Mouse (Mus musculus) liver, embryonic 11.5 days (tissue): ENCODE results near the gene Dcst1. TPM values are rescaled to one million over a fixed set of nuclear protein-coding genes. Genes with fewer than 3 reads are reported as not detected.

Source experiments
- ATAC-seq: fragments of 200-750 bp; cut with Nextera tagmentation; replicated peaks from 2 replicates; pipeline ENCODE4 v1.8.0; 2017; ENCODE audit warnings: moderate number of reproducible peaks, mild to moderate bottlenecking, moderate TSS enrichment, moderate library complexity; ENCODE audit not compliant: low FRiP score
- DNase-seq: peaks from one replicate; pipeline ENCODE4 v3.0.0-alpha.2; 2017; ENCODE audit warnings: low spot score
- H3K27ac ChIP-seq: fragments of 300-500 bp; sonication (generic); 2 replicates; pipeline ENCODE4 v1.5.1; 2014; ENCODE audit warnings: mild to moderate bottlenecking, low read depth, low read length, control low read depth
- H3K27me3 ChIP-seq: fragments of 300-500 bp; sonication (generic); replicated peaks from 2 replicates; pipeline ENCODE4 v1.6.1; 2014; ENCODE audit warnings: low read length, mixed read lengths; ENCODE audit not compliant: control insufficient read depth, insufficient read depth
- H3K36me3 ChIP-seq: fragments of 300-500 bp; sonication (generic); 2 replicates; pipeline ENCODE4 v1.6.1; 2014; ENCODE audit warnings: mild to moderate bottlenecking, low read length, moderate library complexity, mixed read lengths; ENCODE audit not compliant: control insufficient read depth, insufficient read depth
- H3K4me1 ChIP-seq: fragments of 300-500 bp; sonication (generic); replicated peaks from 2 replicates; pipeline ENCODE4 v1.6.1; 2014; ENCODE audit warnings: low read length, mixed read lengths; ENCODE audit not compliant: control insufficient read depth, insufficient read depth
- H3K4me2 ChIP-seq: fragments of 300-500 bp; sonication (generic); 2 replicates; pipeline ENCODE4 v1.6.1; 2014; ENCODE audit warnings: mild to moderate bottlenecking, control low read depth, moderate library complexity
- H3K4me3 ChIP-seq: fragments of 300-500 bp; sonication (generic); 2 replicates; pipeline ENCODE4 v1.5.1; 2014; ENCODE audit warnings: low read depth, low read length, control low read depth
- H3K9ac ChIP-seq: fragments of 300-500 bp; sonication (generic); 2 replicates; pipeline ENCODE4 v1.6.1; 2014; ENCODE audit warnings: low read depth, low read length, control low read depth
- H3K9me3 ChIP-seq: fragments of 300-500 bp; sonication (generic); 2 replicates; pipeline ENCODE4 v1.6.1; 2016; ENCODE audit warnings: low read length, inconsistent platforms, mixed read lengths; ENCODE audit not compliant: control insufficient read depth
- WGBS: fragments of 180-500 bp; shearing (Covaris S2); extraction: QIAGEN DNeasy Blood & Tissue Kit; methylation state at CpG from one replicate; pipeline ENCODE4 v1.1.7; 2014; 5-methylcytosine and 5-hydroxymethylcytosine counted together
- polyA plus RNA-seq: library from polyadenylated mRNA; unstranded; fragments of >200 nt; fragmentation: Nextera tagmentation; extraction: Ambion mirVana; gene quantifications from 2 replicates; pipeline ENCODE4 v1.2.1, GENCODE M21; 2014

The Dcst1 gene
- polyA plus RNA-seq, 1 experiment from 2014 or later, result not detected

- Histone ChIP-seq H3K27me3 (peaks cover 74% of the 10 kb centered on the region), H3K4me1 (peaks cover 32% of the 10 kb centered on the region), H3K27ac (no peak within 1 kb of the TSS), H3K36me3 (no peaks in the 10 kb centered on the region), H3K9me3 (no peaks in the 10 kb centered on the region), H3K4me3 (peak within 1 kb of the TSS; percentile 63), H3K9ac (peak within 1 kb of the TSS; percentile 37; the same call in 1 of the 2 replicates), H3K4me2 (peak within 1 kb of the TSS; percentile 89)
- ATAC-seq (peak; percentile 27; the same call in 1 of the 2 replicates), DNase-seq (peak; percentile 64)
- WGBS, result 1% methylated on average over 53 of the region's 53 CpGs
These were observed 42.4 kb downstream of the Dcst1 start, which contains the start of gene Efna3 for GRCm38 (mm10) chr3:89322514-89323165. Gene Efna3, minus strand, starts transcription at chr3:89322965.

GRCm38 (mm10) chr3:89322131-89322500, 42.9 kb downstream of the Dcst1 start:
- Histone ChIP-seq H3K9ac (no peak overlapping the region), H3K27ac (no peak overlapping the region), H3K4me3 (peak overlapping the region; percentile 63), H3K4me1 (peaks cover 32% of the 10 kb centered on the region), H3K27me3 (peaks cover 74% of the 10 kb centered on the region), H3K4me2 (peak overlapping the region; percentile 89), H3K36me3 (no peaks in the 10 kb centered on the region), H3K9me3 (no peaks in the 10 kb centered on the region)
- no peak for ATAC-seq
- no peak for DNase-seq
- WGBS, result 2% methylated on average over 14 of the region's 14 CpGs

GRCm38 (mm10) chr3:89321183-89322130, 43.6 kb downstream of the Dcst1 start:
- DNase-seq (no peak), ATAC-seq (no peak)
- H3K4me2 ChIP-seq, result peak overlapping the region; percentile 89
- no peak overlapping the region for H3K27ac ChIP-seq
- no peaks in the 10 kb centered on the region for H3K36me3 ChIP-seq
- peaks cover 32% of the 10 kb centered on the region for H3K4me1 ChIP-seq
- peaks cover 76% of the 10 kb centered on the region for H3K27me3 ChIP-seq
- under 1% methylated on average over 65 of the region's 66 CpGs for WGBS
- H3K9me3 ChIP-seq, result no peaks in the 10 kb centered on the region
- H3K4me3 ChIP-seq, result peak overlapping the region; percentile 63
- H3K9ac ChIP-seq, result no peak overlapping the region

- no peak overlapping the region for H3K9ac ChIP-seq
- ATAC-seq (no peak), DNase-seq (peak; percentile 56)
- H3K36me3 ChIP-seq, result no peaks in the 10 kb centered on the region
- no peaks in the 10 kb centered on the region for H3K9me3 ChIP-seq
- peak overlapping the region; percentile 89 for H3K4me2 ChIP-seq
- H3K4me1 ChIP-seq, result peaks cover 38% of the 10 kb centered on the region
- H3K4me3 ChIP-seq, result peak overlapping the region; percentile 63
- no peak overlapping the region for H3K27ac ChIP-seq
- WGBS, result 2% methylated on average over 40 of the region's 41 CpGs
- H3K27me3 ChIP-seq, result peaks cover 84% of the 10 kb centered on the region
These were observed 44.4 kb downstream of the Dcst1 start for GRCm38 (mm10) chr3:89320581-89321182.

GRCm38 (mm10) chr3:89319591-89320350, 45.3 kb downstream of the Dcst1 start:
- ATAC-seq, result no peak
- H3K9me3 ChIP-seq, result no peaks in the 10 kb centered on the region
- WGBS, result 3% methylated on average over 52 of the region's 58 CpGs
- no peak for DNase-seq
- no peak overlapping the region for H3K9ac ChIP-seq
- H3K36me3 ChIP-seq, result no peaks in the 10 kb centered on the region
- H3K4me2 ChIP-seq, result peak overlapping the region; percentile 89
- H3K27me3 ChIP-seq, result peaks cover 85% of the 10 kb centered on the region
- H3K4me1 ChIP-seq, result peaks cover 43% of the 10 kb centered on the region
- no peak overlapping the region for H3K27ac ChIP-seq
- H3K4me3 ChIP-seq, result peak overlapping the region; percentile 63

- Histone ChIP-seq H3K4me2 (peak overlapping the region; percentile 89), H3K9ac (no peak overlapping the region), H3K4me1 (peaks cover 43% of the 10 kb centered on the region), H3K4me3 (peak overlapping the region; percentile 63), H3K36me3 (no peaks in the 10 kb centered on the region), H3K27ac (no peak overlapping the region), H3K27me3 (peaks cover 83% of the 10 kb centered on the region), H3K9me3 (no peaks in the 10 kb centered on the region)
- no peak for ATAC-seq
- no peak for DNase-seq
- WGBS, result 19% methylated on average over 21 of the region's 21 CpGs
These were observed 46.0 kb downstream of the Dcst1 start for GRCm38 (mm10) chr3:89318971-89319590.

- H3K9me3 ChIP-seq, result no peaks in the 10 kb centered on the region
- DNase-seq (no peak), ATAC-seq (no peak)
- no peaks in the 10 kb centered on the region for H3K36me3 ChIP-seq
- H3K9ac ChIP-seq, result no peak overlapping the region
- H3K27ac ChIP-seq, result no peak overlapping the region
- no peak overlapping the region for H3K4me2 ChIP-seq
- no peak overlapping the region for H3K4me3 ChIP-seq
- peaks cover 75% of the 10 kb centered on the region for H3K27me3 ChIP-seq
- WGBS, result 69% methylated on average over 8 of the region's 8 CpGs
- H3K4me1 ChIP-seq, result peaks cover 43% of the 10 kb centered on the region
These were observed 46.7 kb downstream of the Dcst1 start for GRCm38 (mm10) chr3:89318316-89318715.

GRCm38 (mm10) chr3:89317246-89317645, 47.8 kb downstream of the Dcst1 start:
- Histone ChIP-seq H3K9me3 (no peaks in the 10 kb centered on the region), H3K4me1 (peaks cover 38% of the 10 kb centered on the region), H3K27me3 (peaks cover 65% of the 10 kb centered on the region), H3K36me3 (no peaks in the 10 kb centered on the region), H3K27ac (no peak overlapping the region), H3K4me2 (no peak overlapping the region), H3K4me3 (no peak overlapping the region), H3K9ac (no peak overlapping the region)
- WGBS, result 57% methylated on average over 6 of the region's 6 CpGs
- DNase-seq (no peak), ATAC-seq (no peak)
